Mouse (Mus musculus) E14TG2a.4 (cell line): ENCODE measurements at regions not wholly inside any gene's neighbourhood (a gene's known extent, or its start where the extent isn't known, plus 50 kb on each side); places are given as distances from the start of the nearest gene placed in this dataset.

Experiments
- H3K27me3 ChIP-seq: 2 replicates; pipeline ENCODE4 v1.6.1; 2014; ENCODE audit warnings: low read length, control low read depth; ENCODE audit not compliant: insufficient read depth
- H3K36me3 ChIP-seq: 2 replicates; pipeline ENCODE4 v1.6.1; 2014; ENCODE audit warnings: low read length, control low read depth; ENCODE audit not compliant: insufficient read depth
- H3K4me1 ChIP-seq: replicated peaks from 2 replicates; pipeline ENCODE4 v1.6.1; 2014; ENCODE audit warnings: low read depth, low read length, control low read depth
- H3K4me3 ChIP-seq: replicated peaks from 2 replicates; pipeline ENCODE4 v1.5.1; 2014; ENCODE audit warnings: mild to moderate bottlenecking, low read length
- H3K9me3 ChIP-seq: 2 replicates; pipeline ENCODE4 v1.6.1; 2014; ENCODE audit warnings: low read length, control low read depth
- CTCF ChIP-seq: conservative IDR thresholded peaks from 2 replicates; pipeline ENCODE4 v1.5.1; 2014; ENCODE audit warnings: low read length
- NANOG ChIP-seq: IDR thresholded peaks from 2 replicates; pipeline ENCODE4 v1.6.1; 2014; ENCODE audit warnings: borderline replicate concordance, low read length, mixed read lengths
- POU5F1 ChIP-seq: IDR thresholded peaks from 2 replicates; pipeline ENCODE4 v1.6.1; 2014; ENCODE audit warnings: low read length, borderline replicate concordance

- Histone ChIP-seq H3K4me3 (no peak overlapping the region), H3K36me3 (no peaks in the 10 kb centered on the region), H3K27me3 (no peaks in the 10 kb centered on the region), H3K9me3 (no peaks in the 10 kb centered on the region), H3K4me1 (no peaks in the 10 kb centered on the region)
- TF ChIP-seq NANOG (no peak), CTCF (no peak), POU5F1 (no peak)
Measured at GRCm38 (mm10) chr6:141129596-141129995, 119.5 kb upstream of the Pde3a start.

- Histone ChIP-seq H3K9me3 (no peaks in the 10 kb centered on the region), H3K27me3 (no peaks in the 10 kb centered on the region; the same call in 1 of the 2 replicates), H3K36me3 (no peaks in the 10 kb centered on the region), H3K4me3 (no peak overlapping the region), H3K4me1 (peaks cover 11% of the 10 kb centered on the region)
- TF ChIP-seq CTCF (no peak), POU5F1 (no peak), NANOG (no peak)
Measured at GRCm38 (mm10) chr6:141134176-141134575, 114.9 kb upstream of the Pde3a start.

GRCm38 (mm10) chr6:141136664-141137375 is 112.2 kb upstream of the Pde3a start:
- no peak for TF ChIP-seq POU5F1
- no peaks in the 10 kb centered on the region; the same call in 1 of the 2 replicates for H3K27me3 ChIP-seq
- H3K9me3 ChIP-seq, result no peaks in the 10 kb centered on the region
- H3K4me1 ChIP-seq, result peaks cover 11% of the 10 kb centered on the region
- no peak overlapping the region for H3K4me3 ChIP-seq
- H3K36me3 ChIP-seq, result no peaks in the 10 kb centered on the region

- no peaks in the 10 kb centered on the region for H3K9me3 ChIP-seq
- H3K4me1 ChIP-seq, result peaks cover 11% of the 10 kb centered on the region
- no peaks in the 10 kb centered on the region for H3K36me3 ChIP-seq
- H3K27me3 ChIP-seq, result no peaks in the 10 kb centered on the region; the same call in 1 of the 2 replicates
- TF ChIP-seq CTCF, result no peak
- no peak for TF ChIP-seq POU5F1
- no peak for TF ChIP-seq NANOG
- no peak overlapping the region for H3K4me3 ChIP-seq
Measured at GRCm38 (mm10) chr6:141141016-141141415, 108.1 kb upstream of the Pde3a start.

GRCm38 (mm10) chr6:141148417-141149169 is 100.5 kb upstream of the Pde3a start:
- Histone ChIP-seq H3K4me1 (no peaks in the 10 kb centered on the region), H3K9me3 (no peaks in the 10 kb centered on the region), H3K4me3 (no peak overlapping the region), H3K36me3 (no peaks in the 10 kb centered on the region), H3K27me3 (no peaks in the 10 kb centered on the region)
- TF ChIP-seq POU5F1 (no peak), NANOG (no peak), CTCF (no peak)

GRCm38 (mm10) chr6:141149170-141149917 is 99.7 kb upstream of the Pde3a start:
- H3K4me3 ChIP-seq, result no peak overlapping the region
- H3K36me3 ChIP-seq, result no peaks in the 10 kb centered on the region
- TF ChIP-seq NANOG (no peak), CTCF (no peak), POU5F1 (no peak)
- H3K9me3 ChIP-seq, result no peaks in the 10 kb centered on the region
- no peaks in the 10 kb centered on the region for H3K27me3 ChIP-seq
- no peaks in the 10 kb centered on the region for H3K4me1 ChIP-seq

GRCm38 (mm10) chr6:141159326-141159725 is 89.7 kb upstream of the Pde3a start:
- TF ChIP-seq CTCF (no peak), NANOG (no peak), POU5F1 (no peak)
- H3K9me3 ChIP-seq, result no peaks in the 10 kb centered on the region
- no peaks in the 10 kb centered on the region for H3K4me1 ChIP-seq
- H3K27me3 ChIP-seq, result no peaks in the 10 kb centered on the region
- no peak overlapping the region for H3K4me3 ChIP-seq
- no peaks in the 10 kb centered on the region for H3K36me3 ChIP-seq

- Histone ChIP-seq H3K4me3 (no peak overlapping the region), H3K27me3 (no peaks in the 10 kb centered on the region), H3K36me3 (no peaks in the 10 kb centered on the region), H3K4me1 (no peaks in the 10 kb centered on the region), H3K9me3 (no peaks in the 10 kb centered on the region)
- TF ChIP-seq POU5F1 (no peak), NANOG (no peak), CTCF (no peak)
Measured at GRCm38 (mm10) chr6:141161626-141162233, 87.3 kb upstream of the Pde3a start.
